Mouse (Mus musculus): Measurements from ENCODE around the gene Stat3. TPM values are rescaled to one million over a fixed set of nuclear protein-coding genes. Genes with fewer than 3 reads are reported as not detected.

Stat3 gene
- polyA plus RNA-seq, 1 experiment from 2014 or later, result 50.6 TPM

GRCm38 (mm10) chr11:100848789-100849379 is 90.5 kb downstream of the Stat3 start:
- no peak for DNase-seq (ENCODE audit: low spot score)
- Histone ChIP-seq H3K9ac (peak overlapping the region; percentile 95), H3K4me2 (replicated peaks) (peak overlapping the region; percentile 92), H3K36me3 (replicated peaks; ENCODE audit: control insufficient read depth, insufficient read depth) (no peaks in the 10 kb centered on the region), H3K27ac (no peak overlapping the region), H3K4me3 (replicated peaks; ENCODE audit: low read length) (peak overlapping the region; percentile 97), H3K4me1 (replicated peaks; ENCODE audit: control insufficient read depth, insufficient read depth, low read length) (peaks cover 27% of the 10 kb centered on the region), H3K9me3 (ENCODE audit: control insufficient read depth, low read length) (no peaks in the 10 kb centered on the region), H3K27me3 (ENCODE audit: control insufficient read depth, insufficient read depth, low read length) (no peaks in the 10 kb centered on the region)
- 59% methylated on average over 6 of the region's 6 CpGs for WGBS
- ATAC-seq (ENCODE audit: low FRiP score), result no peak

DNA sequence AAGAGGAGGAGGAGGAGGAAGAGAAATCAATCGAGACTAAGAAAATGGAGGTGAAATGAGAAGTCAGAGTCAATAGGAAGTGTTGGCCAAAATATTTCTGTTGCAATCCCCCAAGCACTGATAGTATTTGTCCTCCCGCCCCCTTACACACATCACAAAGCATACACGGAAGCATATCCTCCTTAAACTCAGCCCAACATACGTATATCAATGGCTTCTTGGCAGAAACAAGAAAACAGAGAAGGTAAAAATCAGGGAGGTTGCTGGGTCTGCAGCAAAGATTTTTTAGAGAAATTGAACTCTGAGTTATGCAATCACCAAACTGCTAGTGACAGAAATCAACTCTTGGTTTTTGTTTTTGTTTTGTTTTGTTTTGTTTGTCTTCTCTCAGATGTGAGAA is 91.3 kb downstream of the Stat3 start:
- no peaks in the 10 kb centered on the region for H3K36me3 ChIP-seq (replicated peaks; ENCODE audit: control insufficient read depth, insufficient read depth)
- ATAC-seq (ENCODE audit: low FRiP score) (no peak), DNase-seq (ENCODE audit: low spot score) (no peak)
- no peak overlapping the region for H3K27ac ChIP-seq
- H3K4me3 ChIP-seq (replicated peaks; ENCODE audit: low read length), result no peak overlapping the region
- H3K27me3 ChIP-seq (ENCODE audit: control insufficient read depth, insufficient read depth, low read length), result no peaks in the 10 kb centered on the region
- WGBS, result 85% methylated on average over 4 of the region's 4 CpGs
- peaks cover 27% of the 10 kb centered on the region for H3K4me1 ChIP-seq (replicated peaks; ENCODE audit: control insufficient read depth, insufficient read depth, low read length)
- H3K9ac ChIP-seq, result no peak overlapping the region
- no peaks in the 10 kb centered on the region for H3K9me3 ChIP-seq (ENCODE audit: control insufficient read depth, low read length)
- H3K4me2 ChIP-seq (replicated peaks), result peak overlapping the region; percentile 92

GRCm38 (mm10) chr11:100847572-100847971 is 91.8 kb downstream of the Stat3 start:
- Histone ChIP-seq H3K27me3 (ENCODE audit: control insufficient read depth, insufficient read depth, low read length) (no peaks in the 10 kb centered on the region), H3K9ac (no peak overlapping the region), H3K4me1 (replicated peaks; ENCODE audit: control insufficient read depth, insufficient read depth, low read length) (peaks cover 27% of the 10 kb centered on the region), H3K36me3 (replicated peaks; ENCODE audit: control insufficient read depth, insufficient read depth) (no peaks in the 10 kb centered on the region), H3K27ac (no peak overlapping the region), H3K4me2 (replicated peaks) (no peak overlapping the region), H3K9me3 (ENCODE audit: control insufficient read depth, low read length) (no peaks in the 10 kb centered on the region), H3K4me3 (replicated peaks; ENCODE audit: low read length) (no peak overlapping the region)
- 95% methylated on average over 4 of the region's 4 CpGs for WGBS
- ATAC-seq (ENCODE audit: low FRiP score) (no peak), DNase-seq (ENCODE audit: low spot score) (no peak)

DNA sequence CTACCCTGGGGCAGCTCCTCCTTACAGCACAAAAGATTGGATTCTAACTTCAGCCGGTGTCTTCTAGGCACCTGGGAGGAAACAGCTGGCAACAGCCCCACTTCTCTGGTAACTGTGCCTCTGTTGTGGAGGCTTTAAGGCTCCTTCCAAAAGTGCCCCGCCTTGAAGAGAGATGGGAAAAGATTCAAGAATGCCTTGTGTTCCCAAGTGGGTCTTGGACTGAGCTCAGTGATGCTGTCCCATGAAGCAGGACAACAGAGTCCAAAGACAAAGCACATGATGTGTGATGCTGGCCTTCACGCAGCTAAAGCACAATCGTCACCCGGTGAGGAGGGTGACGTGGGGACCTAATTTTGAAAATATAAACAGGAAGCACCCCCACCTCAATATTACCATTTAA is 93.5 kb downstream of the Stat3 start:
- DNase-seq (ENCODE audit: low spot score) (no peak), ATAC-seq (ENCODE audit: low FRiP score) (no peak)
- Histone ChIP-seq H3K4me1 (replicated peaks; ENCODE audit: control insufficient read depth, insufficient read depth, low read length) (peaks cover 20% of the 10 kb centered on the region), H3K4me2 (replicated peaks) (no peak overlapping the region), H3K27ac (no peak overlapping the region), H3K36me3 (replicated peaks; ENCODE audit: control insufficient read depth, insufficient read depth) (no peaks in the 10 kb centered on the region), H3K9me3 (ENCODE audit: control insufficient read depth, low read length) (no peaks in the 10 kb centered on the region), H3K27me3 (ENCODE audit: control insufficient read depth, insufficient read depth, low read length) (no peaks in the 10 kb centered on the region), H3K4me3 (replicated peaks; ENCODE audit: low read length) (no peak overlapping the region), H3K9ac (no peak overlapping the region)
- WGBS, result 86% methylated on average over 6 of the region's 6 CpGs

GRCm38 (mm10) chr11:100844121-100844520 is 95.2 kb downstream of the Stat3 start:
- ATAC-seq (ENCODE audit: low FRiP score), result no peak
- DNase-seq (ENCODE audit: low spot score), result no peak
- H3K4me1 ChIP-seq (replicated peaks; ENCODE audit: control insufficient read depth, insufficient read depth, low read length), result peaks cover 15% of the 10 kb centered on the region
- no peak overlapping the region for H3K4me3 ChIP-seq (replicated peaks; ENCODE audit: low read length)
- H3K27ac ChIP-seq, result no peak overlapping the region
- no peaks in the 10 kb centered on the region for H3K27me3 ChIP-seq (ENCODE audit: control insufficient read depth, insufficient read depth, low read length)
- 89% methylated on average over 4 of the region's 4 CpGs for WGBS
- H3K36me3 ChIP-seq (replicated peaks; ENCODE audit: control insufficient read depth, insufficient read depth), result no peaks in the 10 kb centered on the region
- H3K9ac ChIP-seq, result no peak overlapping the region
- H3K9me3 ChIP-seq (ENCODE audit: control insufficient read depth, low read length), result no peaks in the 10 kb centered on the region
- no peak overlapping the region for H3K4me2 ChIP-seq (replicated peaks)

GRCm38 (mm10) chr11:100843070-100843669 is 96.2 kb downstream of the Stat3 start:
- ATAC-seq (ENCODE audit: low FRiP score), result no peak
- Histone ChIP-seq H3K9ac (no peak overlapping the region), H3K36me3 (replicated peaks; ENCODE audit: control insufficient read depth, insufficient read depth) (no peaks in the 10 kb centered on the region), H3K4me1 (replicated peaks; ENCODE audit: control insufficient read depth, insufficient read depth, low read length) (peaks cover 6% of the 10 kb centered on the region), H3K4me3 (replicated peaks; ENCODE audit: low read length) (no peak overlapping the region), H3K4me2 (replicated peaks) (no peak overlapping the region), H3K9me3 (ENCODE audit: control insufficient read depth, low read length) (no peaks in the 10 kb centered on the region), H3K27ac (no peak overlapping the region), H3K27me3 (ENCODE audit: control insufficient read depth, insufficient read depth, low read length) (no peaks in the 10 kb centered on the region)
- over 99% methylated on average over 8 of the region's 8 CpGs for WGBS
- no peak for DNase-seq (ENCODE audit: low spot score)

DNA sequence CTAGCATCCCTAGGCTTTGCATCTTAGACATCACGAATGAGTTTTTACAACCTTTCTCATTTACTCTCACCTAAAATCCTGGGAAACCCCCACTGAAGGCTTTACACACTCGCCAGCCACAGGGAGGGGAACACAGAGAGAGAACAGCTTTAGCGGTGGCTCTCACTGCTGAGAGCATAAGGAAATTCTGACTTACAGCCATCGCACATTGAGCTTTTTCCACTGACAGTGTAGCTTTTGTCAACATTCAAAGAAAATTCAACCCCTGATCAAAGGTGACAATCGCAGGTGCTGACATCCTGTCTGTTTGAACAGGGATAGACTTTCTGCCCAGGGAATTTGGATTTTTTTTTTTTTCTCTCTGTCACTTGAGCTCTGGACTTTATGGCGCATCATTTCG is 97.3 kb downstream of the Stat3 start:
- H3K4me3 ChIP-seq (replicated peaks; ENCODE audit: low read length), result no peak overlapping the region
- no peaks in the 10 kb centered on the region for H3K36me3 ChIP-seq (replicated peaks; ENCODE audit: control insufficient read depth, insufficient read depth)
- no peak overlapping the region for H3K27ac ChIP-seq
- DNase-seq (ENCODE audit: low spot score) (no peak), ATAC-seq (ENCODE audit: low FRiP score) (no peak)
- H3K4me1 ChIP-seq (replicated peaks; ENCODE audit: control insufficient read depth, insufficient read depth, low read length), result no peaks in the 10 kb centered on the region
- no peak overlapping the region for H3K4me2 ChIP-seq (replicated peaks)
- 86% methylated on average over 7 of the region's 7 CpGs for whole genome bisulfite sequencing
- no peaks in the 10 kb centered on the region for H3K27me3 ChIP-seq (ENCODE audit: control insufficient read depth, insufficient read depth, low read length)
- no peak overlapping the region for H3K9ac ChIP-seq
- H3K9me3 ChIP-seq (ENCODE audit: control insufficient read depth, low read length), result no peaks in the 10 kb centered on the region

DNA sequence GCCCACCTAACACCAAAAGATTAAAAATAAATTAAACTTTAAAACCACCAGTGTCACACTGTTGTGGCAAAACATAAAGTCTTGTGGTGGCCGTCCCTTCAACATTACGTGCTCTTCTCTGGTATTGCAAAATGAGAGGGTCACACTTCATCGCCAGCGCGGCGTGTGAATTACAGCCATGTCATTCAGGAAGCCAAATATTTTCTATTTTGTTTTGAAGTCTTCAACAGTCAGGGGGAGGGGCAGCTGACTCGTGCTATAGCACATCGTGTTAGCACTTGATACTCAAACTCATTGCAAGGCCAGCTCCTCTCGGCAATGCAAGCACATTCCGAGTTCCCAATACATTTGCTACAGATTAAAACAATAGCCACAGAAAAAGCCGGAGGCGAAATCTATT is 98.5 kb downstream of the Stat3 start:
- DNase-seq (ENCODE audit: low spot score), result no peak
- 75% methylated on average over 12 of the region's 12 CpGs for WGBS
- Histone ChIP-seq H3K27ac (no peak overlapping the region), H3K9me3 (ENCODE audit: control insufficient read depth, low read length) (no peaks in the 10 kb centered on the region), H3K4me3 (replicated peaks; ENCODE audit: low read length) (no peak overlapping the region), H3K27me3 (ENCODE audit: control insufficient read depth, insufficient read depth, low read length) (no peaks in the 10 kb centered on the region), H3K4me2 (replicated peaks) (no peak overlapping the region), H3K9ac (no peak overlapping the region), H3K36me3 (replicated peaks; ENCODE audit: control insufficient read depth, insufficient read depth) (no peaks in the 10 kb centered on the region), H3K4me1 (replicated peaks; ENCODE audit: control insufficient read depth, insufficient read depth, low read length) (no peaks in the 10 kb centered on the region)
- ATAC-seq (ENCODE audit: low FRiP score), result no peak

GRCm38 (mm10) chr11:100839523-100839922 is 99.8 kb downstream of the Stat3 start:
- 76% methylated on average over 8 of the region's 8 CpGs for WGBS
- no peak for DNase-seq (ENCODE audit: low spot score)

GRCm38 (mm10) chr11:100838894-100839293 is 100.4 kb downstream of the Stat3 start:
- Histone ChIP-seq H3K4me3 (replicated peaks; ENCODE audit: low read length) (no peak overlapping the region), H3K9ac (no peak overlapping the region), H3K27me3 (ENCODE audit: control insufficient read depth, insufficient read depth, low read length) (no peaks in the 10 kb centered on the region), H3K36me3 (replicated peaks; ENCODE audit: control insufficient read depth, insufficient read depth) (no peaks in the 10 kb centered on the region), H3K27ac (no peak overlapping the region), H3K4me1 (replicated peaks; ENCODE audit: control insufficient read depth, insufficient read depth, low read length) (no peaks in the 10 kb centered on the region), H3K9me3 (ENCODE audit: control insufficient read depth, low read length) (no peaks in the 10 kb centered on the region), H3K4me2 (replicated peaks) (no peak overlapping the region)
- ATAC-seq (ENCODE audit: low FRiP score) (no peak), DNase-seq (ENCODE audit: low spot score) (no peak)
- WGBS, result 95% methylated on average over 9 of the region's 9 CpGs

More at GRCm38 (mm10) chr11:100839523-100839922, 99.8 kb downstream of the Stat3 start:
- H3K27me3 ChIP-seq (ENCODE audit: control insufficient read depth, insufficient read depth, low read length), result no peaks in the 10 kb centered on the region
- H3K27ac ChIP-seq, result no peak overlapping the region
- no peak for ATAC-seq (ENCODE audit: low FRiP score)
- no peak overlapping the region for H3K9ac ChIP-seq
- no peak overlapping the region for H3K4me2 ChIP-seq (replicated peaks)
- no peak overlapping the region for H3K4me3 ChIP-seq (replicated peaks; ENCODE audit: low read length)
- no peaks in the 10 kb centered on the region for H3K36me3 ChIP-seq (replicated peaks; ENCODE audit: control insufficient read depth, insufficient read depth)
- H3K4me1 ChIP-seq (replicated peaks; ENCODE audit: control insufficient read depth, insufficient read depth, low read length), result no peaks in the 10 kb centered on the region
- no peaks in the 10 kb centered on the region for H3K9me3 ChIP-seq (ENCODE audit: control insufficient read depth, low read length)

All from hindbrain, embryonic 14.5 days (tissue).